Mouse (Mus musculus): ENCODE measurements around the gene St14.

GRCm38 (mm10) chr9:31156594-31156993 is 24.9 kb upstream of the St14 start:
- TF ChIP-seq NELFE (IDR thresholded peaks at IDR 0.05; ENCODE audit: low read depth, low read length): no peak
- no peak for TF ChIP-seq ZMIZ1 (IDR thresholded peaks at IDR 0.05; ENCODE audit: low read depth, low read length)
- TF ChIP-seq POLR2A (IDR thresholded peaks at IDR 0.05; ENCODE audit: control insufficient read depth in 1 of 2, insufficient read depth in 1 of 2, low read depth in 1 of 2, low read length in 2 of 2, poor library complexity in 1 of 2): no peak
- TF ChIP-seq GATA1 (IDR thresholded peaks at IDR 0.05; ENCODE audit: low read depth, low read length): no peak
- no peak for TF ChIP-seq NRF1 (IDR thresholded peaks at IDR 0.05; ENCODE audit: insufficient read depth, low read depth, low read length, poor library complexity, severe bottlenecking)
- no peak for TF ChIP-seq MXI1 (IDR thresholded peaks at IDR 0.05; ENCODE audit: low read depth, low read length)
- TF ChIP-seq SIN3A (IDR thresholded peaks at IDR 0.05; ENCODE audit: low read length): no peak
- TF ChIP-seq CTCF (IDR thresholded peaks at IDR 0.05 in 2 of 3, conservative IDR thresholded peaks at IDR 0.05 in 1 of 3; ENCODE audit: control insufficient read depth in 1 of 3, insufficient read depth in 1 of 3, low read depth in 2 of 3, low read length in 3 of 3, poor library complexity in 1 of 3, severe bottlenecking in 1 of 3): no peak
- TF ChIP-seq EP300 (IDR thresholded peaks at IDR 0.05; ENCODE audit: low read depth in 1 of 2, low read length in 2 of 2): no peak
- TF ChIP-seq MAX (IDR thresholded peaks at IDR 0.05; ENCODE audit: low read length): no peak
- TF ChIP-seq POLR2AphosphoS2 (IDR thresholded peaks at IDR 0.05; ENCODE audit: low read length): no peak
- TF ChIP-seq CHD2 (IDR thresholded peaks at IDR 0.05; ENCODE audit: low read length): no peak
- no peak for TF ChIP-seq JUND (IDR thresholded peaks at IDR 0.05; ENCODE audit: low read depth, low read length)

Data from MEL (cell line).